Mouse (Mus musculus) cerebellum, postnatal 36 days (tissue): ENCODE data around the gene Apom.
A peak's percentile ranks its signal among the peaks of the same experiment; 100 is the strongest.
"Not testable (repeated sequence)": the region's sequence is repeated elsewhere in the genome, so short reads cannot be mapped to it uniquely, and the experiment has no call there.

Experiments
- DNase-seq, 2 experiments: peaks; one replicate each; pipeline ENCODE4 v3.0.0; 2021 to 2022; ENCODE audit warnings: mixed read lengths in 2 of 2

The Apom gene

DNA sequence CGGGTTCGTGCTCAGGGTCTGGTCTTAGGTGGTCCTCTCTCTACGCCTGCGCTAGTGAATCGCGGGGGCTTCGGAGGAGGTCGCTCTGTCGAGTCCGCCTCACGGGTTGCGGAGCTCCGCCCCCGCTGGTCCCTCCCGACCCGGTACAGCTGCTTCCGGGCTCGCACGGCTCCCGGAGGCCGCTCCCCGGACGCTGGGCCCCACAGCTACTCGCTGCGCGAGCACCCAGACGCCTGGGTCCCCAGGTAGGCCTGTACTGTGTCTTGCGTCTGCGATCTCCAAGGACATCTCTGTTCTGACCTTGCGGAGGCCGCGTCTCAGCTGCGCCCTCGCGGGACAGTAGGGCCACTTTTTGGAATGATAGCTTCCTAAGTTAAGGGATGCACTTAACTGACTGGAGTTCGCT lies 5.6 kb downstream of the Apom start, which contains the start of gene D17H6S53E:
Gene D17H6S53E, plus strand, starts transcription at position 168 of the 406 bp plus-strand sequence.
- DNase-seq, result peak; percentile 63 to 69

- DNase-seq, result no peak
Observed at GRCm38 (mm10) chr17:35125578-35125977, 6.3 kb downstream of the Apom start.

- no peak for DNase-seq
Observed at GRCm38 (mm10) chr17:35125081-35125480, 6.8 kb downstream of the Apom start.

DNA sequence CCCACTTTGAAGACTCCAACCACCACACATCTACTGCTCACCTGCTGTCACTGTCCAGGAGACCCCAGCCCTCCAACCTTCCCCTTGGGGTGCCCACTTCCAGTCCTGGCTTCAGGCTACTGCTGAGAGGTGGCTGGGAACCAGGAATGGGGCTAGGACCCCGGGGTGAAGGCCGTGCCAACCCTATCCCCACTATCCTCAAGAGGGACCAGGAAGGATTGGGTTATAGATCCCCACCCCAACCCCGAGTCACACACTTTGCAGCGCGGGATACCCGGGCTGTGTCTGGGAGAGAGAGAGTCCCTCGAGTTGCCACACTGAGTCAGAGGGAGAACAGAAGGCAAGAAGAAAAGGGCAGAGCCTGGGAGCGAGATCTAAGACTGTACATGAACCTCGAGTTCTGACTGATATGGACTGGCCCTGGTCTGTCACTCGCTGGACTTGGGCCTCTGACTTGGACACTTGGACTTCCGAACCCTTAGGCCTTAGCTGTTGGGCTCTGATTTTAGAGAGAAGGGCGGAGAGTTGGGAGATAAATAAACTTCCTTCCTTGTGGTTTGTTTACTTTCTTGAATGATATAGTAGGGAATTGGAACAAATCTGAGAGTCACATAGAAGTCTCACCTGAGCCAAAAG lies 7.5 kb downstream of the Apom start:
- not testable (repeated sequence) for DNase-seq

DNA sequence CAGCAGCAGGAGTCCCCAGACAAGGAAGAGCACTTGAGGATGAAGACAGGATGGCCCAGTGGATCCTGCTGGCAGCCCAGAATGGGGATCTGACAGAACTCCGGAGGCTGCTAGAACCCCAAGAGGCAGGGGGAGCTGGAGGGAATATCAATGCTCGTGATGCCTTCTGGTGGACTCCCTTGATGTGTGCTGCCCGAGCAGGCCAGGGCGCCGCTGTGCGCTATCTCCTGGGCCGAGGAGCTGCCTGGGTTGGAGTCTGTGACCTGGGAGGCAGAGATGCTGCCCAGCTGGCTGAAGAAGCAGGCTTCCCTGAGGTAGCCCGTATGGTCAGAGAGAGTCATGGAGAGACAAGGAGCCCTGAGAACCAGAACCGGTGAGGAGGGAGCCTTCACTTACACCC lies 8.6 kb downstream of the Apom start:
- DNase-seq, result not testable (repeated sequence)

DNA sequence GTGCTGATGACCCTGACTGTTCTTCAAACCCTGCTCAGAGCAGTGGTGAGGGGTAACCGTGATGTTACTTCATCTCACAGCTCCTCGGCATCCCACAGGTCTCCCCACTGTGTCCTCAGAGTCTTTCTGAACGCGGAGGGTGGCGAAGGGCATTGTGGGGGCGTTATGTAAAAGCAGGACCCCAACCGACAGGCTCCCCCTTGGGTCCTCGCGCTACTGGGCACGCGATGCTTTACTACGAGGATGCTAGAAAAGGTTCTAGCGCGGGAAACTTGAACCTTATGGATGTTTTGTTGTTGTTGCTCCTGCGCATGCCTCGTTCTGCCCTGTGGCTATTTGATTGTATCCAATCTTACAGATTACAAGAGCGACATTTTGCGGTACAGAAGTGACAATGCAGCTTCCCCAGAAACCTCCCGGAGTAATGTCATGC lies 10.0 kb downstream of the Apom start, which contains the start of gene Csnk2b:
Gene Csnk2b, minus strand, starts transcription at position 183 of the 433 bp plus-strand sequence.
- DNase-seq, result peak; percentile 66 to 77

GRCm38 (mm10) chr17:35121143-35121799 lies 10.6 kb downstream of the Apom start, which contains the start of gene Gpank1:
Gene Gpank1, plus strand, starts transcription at chr17:35121455.
- peak; percentile 94 to 97 for DNase-seq

- peak in 1 of 2 experiments; percentile 55 for DNase-seq
Observed at GRCm38 (mm10) chr17:35120745-35121142, 11.1 kb downstream of the Apom start.

- no peak for DNase-seq
Observed at GRCm38 (mm10) chr17:35115046-35116019, 16.5 kb downstream of the Apom start, which contains the start of gene Ly6g5b. Gene Ly6g5b, minus strand, starts transcription at chr17:35115428.

DNA sequence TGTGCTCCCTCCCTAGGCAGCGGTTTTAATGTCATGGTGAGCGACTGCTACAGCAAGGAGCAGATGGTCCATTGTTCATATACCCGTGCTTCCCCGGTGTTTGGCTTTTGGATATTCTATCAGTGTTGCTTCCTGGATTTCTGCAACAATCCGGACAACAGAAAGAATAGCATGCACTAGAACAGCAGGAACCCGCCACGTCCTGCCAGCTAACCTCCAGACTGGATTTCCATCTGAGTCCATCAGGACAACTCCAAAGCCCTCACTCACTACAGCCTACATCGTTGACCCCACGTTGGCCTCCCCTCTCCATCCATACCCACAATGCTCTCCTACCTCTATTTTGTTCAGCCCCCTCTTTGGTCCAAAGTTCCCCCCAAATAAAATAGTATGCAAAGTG lies 20.1 kb downstream of the Apom start:
- DNase-seq, result no peak

DNA sequence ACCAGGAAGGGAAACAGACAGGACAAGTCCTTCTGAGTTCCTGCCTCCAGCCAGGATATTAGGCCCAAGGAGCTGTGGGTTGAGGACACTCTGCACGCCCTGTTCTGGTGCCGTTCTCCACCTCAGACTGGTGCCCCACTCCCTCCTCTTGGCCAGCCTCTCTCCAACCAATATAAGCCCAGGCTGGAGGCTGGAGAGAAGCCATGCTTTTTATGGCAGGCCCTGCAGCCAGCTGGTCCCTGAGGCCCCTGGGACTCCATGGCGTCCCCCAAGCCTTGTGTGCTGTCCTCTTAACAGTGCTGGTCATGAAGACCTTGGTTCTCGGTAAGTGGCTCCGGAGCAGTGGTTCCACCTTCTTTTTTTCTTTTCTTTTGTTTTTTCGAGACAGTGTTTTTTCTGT lies 23.8 kb downstream of the Apom start, which contains the start of gene Ly6g5c:
Gene Ly6g5c, plus strand, starts transcription at position 183 of the 400 bp plus-strand sequence.
- peak; percentile 54 to 58 for DNase-seq

DNA sequence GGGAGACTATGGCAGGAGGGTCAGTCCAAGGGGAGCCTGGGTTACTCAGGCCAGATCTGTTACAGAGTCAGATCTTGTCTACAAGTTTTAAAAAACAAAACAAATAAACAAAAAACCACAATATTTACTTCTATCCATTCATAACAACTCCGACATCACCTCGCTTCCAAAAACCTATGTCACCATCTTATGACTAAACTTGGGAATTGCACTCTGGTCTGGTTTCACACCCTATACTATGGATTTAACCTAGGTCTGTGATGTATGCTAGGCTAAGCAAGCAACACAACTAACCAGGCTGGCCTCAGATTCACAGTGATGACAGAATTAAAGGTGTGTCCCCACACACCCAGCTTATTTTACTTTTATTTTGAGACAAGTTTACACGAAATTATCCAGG lies 25.3 kb downstream of the Apom start:
- DNase-seq, result no peak

DNA sequence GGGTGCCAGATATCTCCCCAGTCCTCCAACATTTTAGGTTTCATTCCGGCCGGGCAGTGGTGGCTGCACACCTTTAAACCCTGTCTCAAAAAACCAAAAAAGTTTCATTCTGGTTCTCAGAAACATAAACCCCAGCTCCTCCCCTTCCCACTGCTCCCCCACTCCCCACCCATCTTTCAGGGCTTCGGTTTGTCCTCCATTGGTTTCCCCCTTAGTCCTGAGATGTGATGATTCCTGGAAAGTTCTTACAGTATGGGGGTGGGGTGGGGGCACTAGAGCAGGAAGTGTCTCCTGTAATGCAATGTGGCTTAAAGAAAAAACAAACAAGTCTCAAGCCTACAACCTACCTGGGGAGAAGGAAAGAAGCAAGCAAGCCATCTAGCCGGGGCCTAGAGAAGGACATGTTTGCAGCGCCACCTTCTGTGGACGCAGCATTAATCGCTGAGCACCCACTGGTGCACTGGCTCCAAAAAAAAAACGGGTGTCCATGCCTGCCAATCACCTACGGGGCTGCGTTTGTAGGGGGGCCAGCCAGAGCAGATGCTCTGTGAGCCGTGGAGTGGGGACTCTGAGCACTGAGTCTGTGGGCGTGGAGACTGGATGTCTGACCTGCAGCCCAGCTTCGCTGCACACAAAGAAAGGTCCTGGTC lies 26.0 kb downstream of the Apom start:
- peak; percentile 68 to 69 for DNase-seq

GRCm38 (mm10) chr17:35104754-35105153 lies 27.1 kb downstream of the Apom start:
- no peak for DNase-seq

GRCm38 (mm10) chr17:35104079-35104478 lies 27.8 kb downstream of the Apom start:
- DNase-seq, result no peak

- no peak for DNase-seq
Observed at GRCm38 (mm10) chr17:35103221-35103690, 28.6 kb downstream of the Apom start.

- DNase-seq, result no peak
Observed at GRCm38 (mm10) chr17:35102299-35102698, 29.6 kb downstream of the Apom start.

DNA sequence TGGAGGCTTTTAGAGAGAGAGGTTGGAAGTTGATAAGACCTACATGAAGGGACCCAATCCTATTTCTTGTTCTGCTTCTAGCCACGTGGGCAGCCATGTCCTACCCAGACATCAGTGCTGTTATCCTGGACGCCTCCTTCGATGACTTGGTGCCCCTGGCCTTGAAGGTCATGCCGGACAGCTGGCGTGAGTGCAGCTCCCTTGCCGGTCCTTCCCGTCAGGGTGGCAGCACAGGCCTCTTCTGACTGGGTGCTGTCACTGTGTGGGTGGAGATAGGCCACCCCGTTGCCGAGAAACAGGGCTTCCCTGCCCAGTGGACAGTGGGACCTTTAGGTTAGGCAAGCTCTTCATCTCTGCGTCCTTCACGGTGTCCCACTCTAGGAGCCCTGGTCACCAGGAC lies 30.7 kb downstream of the Apom start:
- DNase-seq, result no peak

- DNase-seq, result no peak
Observed at GRCm38 (mm10) chr17:35100196-35100765, 31.6 kb downstream of the Apom start.

DNA sequence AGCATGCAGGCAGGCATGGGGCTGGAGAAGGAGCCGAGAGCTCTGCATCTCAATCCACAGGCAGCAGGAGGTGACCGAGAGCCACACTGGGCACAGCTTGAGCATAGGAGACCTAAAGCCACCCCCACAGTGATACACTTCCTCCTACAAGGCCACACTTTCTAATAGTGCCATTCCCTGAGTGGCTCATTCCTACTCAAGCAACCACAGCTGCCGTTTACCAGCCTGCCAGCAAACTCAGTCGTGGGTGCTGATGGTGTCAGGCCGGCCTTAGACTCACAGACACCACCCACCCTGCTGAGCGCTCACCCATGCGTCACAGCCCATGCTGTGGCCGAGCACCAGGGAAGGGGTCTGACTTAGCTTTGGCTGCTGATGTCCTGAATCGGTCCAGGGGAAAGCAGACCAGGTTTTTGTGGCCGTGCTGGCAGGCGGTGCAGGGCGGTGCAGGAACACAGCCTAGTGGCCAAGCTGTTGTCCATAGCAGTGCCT lies 34.6 kb downstream of the Apom start:
- peak; percentile 72 to 74 for DNase-seq

GRCm38 (mm10) chr17:35096597-35096996 lies 35.3 kb downstream of the Apom start:
- DNase-seq, result no peak
